Mouse (Mus musculus) megakaryocyte progenitor cell, adult 5-6 weeks (primary cell): Measurements from ENCODE around the gene Kctd19. TPM values are rescaled to one million over a fixed set of nuclear protein-coding genes. Genes with fewer than 3 reads are reported as not detected.

ENCODE experiments used
- ATAC-seq: replicated peaks from 2 replicates; pipeline ENCODE4 v1.8.0; 2016; ENCODE audit warnings: mild to moderate bottlenecking, moderate TSS enrichment, inconsistent platforms; ENCODE audit not compliant: poor library complexity
- total RNA-seq, 2 experiments: library from RNA; stranded (forward) in 1 of 2; stranded (reverse) in 1 of 2; fragments of 157-497, 149-512 nt in 1 of 2; fragments of 200-1000 nt in 1 of 2; gene quantifications; 2 replicates each; pipeline versions ENCODE4 v1.2.3 to v1.2.4; 2015 to 2017

Kctd19 gene
- total RNA-seq, 2 experiments from 2014 or later = 0.12 TPM; not detected in 1

DNA sequence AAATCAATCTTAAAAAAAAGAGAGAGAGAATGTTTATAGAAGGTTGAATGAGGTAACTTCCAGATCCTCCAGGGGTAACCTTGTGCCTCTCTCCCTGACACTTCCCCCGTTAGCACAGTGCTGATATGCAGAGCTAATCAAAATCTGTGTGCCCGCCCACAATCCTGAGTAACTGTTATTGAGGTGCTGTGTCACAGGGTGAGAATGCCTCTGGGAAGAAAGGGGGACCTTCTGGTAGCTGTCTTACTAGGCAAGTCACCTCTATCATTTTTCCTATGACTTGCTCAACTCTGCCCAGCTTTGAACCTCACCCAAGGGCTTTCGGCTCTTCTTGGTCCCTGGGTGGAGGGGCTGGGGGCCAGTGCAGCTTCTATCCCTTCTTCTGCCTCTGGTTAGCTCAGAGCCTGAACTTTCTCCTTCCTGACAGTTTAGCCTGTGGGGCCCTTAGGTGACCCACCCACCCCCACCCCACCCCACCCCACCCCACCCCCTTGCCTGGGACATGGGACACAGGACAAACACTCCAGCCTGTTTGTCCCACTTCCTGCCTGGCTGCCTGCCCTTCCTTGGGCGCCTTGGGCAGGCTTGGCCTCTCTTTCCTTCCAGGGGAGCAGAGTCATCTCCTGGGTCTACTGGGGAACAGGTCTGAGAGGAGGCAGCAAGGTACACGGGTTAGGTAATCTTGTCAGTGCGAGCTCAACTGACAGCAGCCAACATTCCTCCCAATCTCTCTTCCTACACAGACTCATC, 73.2 kb downstream of the Kctd19 start:
- ATAC-seq = peak; percentile 72

- peak; percentile 58; the same call in 1 of the 2 replicates for ATAC-seq
Measured at GRCm38 (mm10) chr8:105338992-105339391, 74.3 kb downstream of the Kctd19 start.

GRCm38 (mm10) chr8:105336373-105337130, 76.8 kb downstream of the Kctd19 start:
- ATAC-seq = peak; percentile 32; the same call in 1 of the 2 replicates

Other genes with a start within 250 kb of the Kctd19 start
- 146 and 152 TPM in 2 replicates for gene Cbfb, start 242.8 kb downstream of the Kctd19 start, total RNA-seq (2015)
- gene Cbfb, start 242.8 kb downstream of the Kctd19 start, total RNA-seq (2017) = 157 and 178 TPM in 2 replicates
- 20.8 and 31.3 TPM in 2 replicates for gene D230025D16Rik, start 188.4 kb downstream of the Kctd19 start, total RNA-seq (2015)
- 21.2 and 23.9 TPM in 2 replicates for gene D230025D16Rik, start 188.4 kb downstream of the Kctd19 start, total RNA-seq (2017)
- 0.22 and 0.27 TPM in 2 replicates for gene B3gnt9, start 158.3 kb downstream of the Kctd19 start, total RNA-seq (2015)
- 0.17 and 0.37 TPM in 2 replicates for gene B3gnt9, start 158.3 kb downstream of the Kctd19 start, total RNA-seq (2017)
- 7.0 and 8.7 TPM in 2 replicates for gene Tradd, start 148.9 kb downstream of the Kctd19 start, total RNA-seq (2015)
- gene Tradd, start 148.9 kb downstream of the Kctd19 start, total RNA-seq (2017) = 14.2 and 15.4 TPM in 2 replicates
- 2.3 and 3.2 TPM in 2 replicates for gene Fbxl8, start 148.9 kb downstream of the Kctd19 start, total RNA-seq (2015)
- 1.2 and 2.3 TPM in 2 replicates for gene Fbxl8, start 148.9 kb downstream of the Kctd19 start, total RNA-seq (2017)
- gene Hsf4, start 143.7 kb downstream of the Kctd19 start, total RNA-seq (2015) = not detected in 2 replicates
- not detected in 2 replicates for gene Hsf4, start 143.7 kb downstream of the Kctd19 start, total RNA-seq (2017)
- gene Nol3, start 137.4 kb downstream of the Kctd19 start, total RNA-seq (2015) = not detected in 2 replicates
- gene Nol3, start 137.4 kb downstream of the Kctd19 start, total RNA-seq (2017) = 0.04 TPM in 1 of 2 replicates, not detected in the other
- 2.1 and 4.2 TPM in 2 replicates for gene 4931428F04Rik, start 123.6 kb downstream of the Kctd19 start, total RNA-seq (2015)
- 1.5 and 1.8 TPM in 2 replicates for gene 4931428F04Rik, start 123.6 kb downstream of the Kctd19 start, total RNA-seq (2017)
- gene Exoc3l, start 117.4 kb downstream of the Kctd19 start, total RNA-seq (2015) = 0.52 and 0.61 TPM in 2 replicates
- 0.20 and 1.6 TPM in 2 replicates for gene Exoc3l, start 117.4 kb downstream of the Kctd19 start, total RNA-seq (2017)
- gene E2f4, start 115.8 kb downstream of the Kctd19 start, total RNA-seq (2015) = 121 and 126 TPM in 2 replicates
- 47.0 and 53.6 TPM in 2 replicates for gene E2f4, start 115.8 kb downstream of the Kctd19 start, total RNA-seq (2017)
- 0.49 and 0.71 TPM in 2 replicates for gene Elmo3, start 107.9 kb downstream of the Kctd19 start, total RNA-seq (2015)
- 0.33 and 0.88 TPM in 2 replicates for gene Elmo3, start 107.9 kb downstream of the Kctd19 start, total RNA-seq (2017)
- gene Lrrc29, start 87.2 kb downstream of the Kctd19 start, total RNA-seq (2015) = 1.2 and 2.0 TPM in 2 replicates
- gene Lrrc29, start 87.2 kb downstream of the Kctd19 start, total RNA-seq (2017) = 1.3 and 2.9 TPM in 2 replicates
- 70.7 and 84.0 TPM in 2 replicates for gene Tmem208, start 87.1 kb downstream of the Kctd19 start, total RNA-seq (2015)
- 41.0 and 50.3 TPM in 2 replicates for gene Tmem208, start 87.1 kb downstream of the Kctd19 start, total RNA-seq (2017)
- 5.0 and 6.2 TPM in 2 replicates for gene Fhod1, start 65.5 kb downstream of the Kctd19 start, total RNA-seq (2015)
- 2.3 and 2.9 TPM in 2 replicates for gene Fhod1, start 65.5 kb downstream of the Kctd19 start, total RNA-seq (2017)
- 0.54 and 0.79 TPM in 2 replicates for gene Slc9a5, start 64.7 kb downstream of the Kctd19 start, total RNA-seq (2015)
- under 0.01 and 0.61 TPM in 2 replicates for gene Slc9a5, start 64.7 kb downstream of the Kctd19 start, total RNA-seq (2017)
- gene Plekhg4, start 40.2 kb downstream of the Kctd19 start, total RNA-seq (2015) = not detected in 2 replicates
- gene Plekhg4, start 40.2 kb downstream of the Kctd19 start, total RNA-seq (2017) = not detected in 2 replicates
- 0.30 TPM in 1 of 2 replicates, not detected in the other for gene Lrrc36, start 69 bp upstream of the Kctd19 start, total RNA-seq (2015)
- 0.91 and 1.2 TPM in 2 replicates for gene Lrrc36, start 69 bp upstream of the Kctd19 start, total RNA-seq (2017)
- gene Tppp3, start 58.0 kb upstream of the Kctd19 start, total RNA-seq (2015) = 0.27 TPM in 1 of 2 replicates, not detected in the other
- gene Tppp3, start 58.0 kb upstream of the Kctd19 start, total RNA-seq (2017) = 0.57 and 2.4 TPM in 2 replicates
- 4.8 and 5.7 TPM in 2 replicates for gene Zdhhc1, start 83.4 kb upstream of the Kctd19 start, total RNA-seq (2015)
- 2.7 and 5.0 TPM in 2 replicates for gene Zdhhc1, start 83.4 kb upstream of the Kctd19 start, total RNA-seq (2017)
- 0.10 and 0.12 TPM in 2 replicates for gene Hsd11b2, start 105.3 kb upstream of the Kctd19 start, total RNA-seq (2015)
- gene Hsd11b2, start 105.3 kb upstream of the Kctd19 start, total RNA-seq (2017) = not detected in 2 replicates
- gene Atp6v0d1, start 152.5 kb upstream of the Kctd19 start, total RNA-seq (2015) = 137 and 142 TPM in 2 replicates
- gene Atp6v0d1, start 152.5 kb upstream of the Kctd19 start, total RNA-seq (2017) = 50.5 and 56.6 TPM in 2 replicates
- 46.9 and 53.0 TPM in 2 replicates for gene Ripor1, start 191.8 kb upstream of the Kctd19 start, total RNA-seq (2015)
- gene Ripor1, start 191.8 kb upstream of the Kctd19 start, total RNA-seq (2017) = 6.4 and 6.6 TPM in 2 replicates
- 95.7 and 103 TPM in 2 replicates for gene Ctcf, start 223.1 kb upstream of the Kctd19 start, total RNA-seq (2015)
- 88.1 and 104 TPM in 2 replicates for gene Ctcf, start 223.1 kb upstream of the Kctd19 start, total RNA-seq (2017)
- not detected in 2 replicates for gene Agrp, start 223.9 kb upstream of the Kctd19 start, total RNA-seq (2015)
- gene Agrp, start 223.9 kb upstream of the Kctd19 start, total RNA-seq (2017) = not detected in 2 replicates